Mouse (Mus musculus) CH12.LX (cell line): ENCODE data around the gene Epc2. TPM values are rescaled to one million over a fixed set of nuclear protein-coding genes. Genes with fewer than 3 reads are reported as not detected.
"Not testable (repeated sequence)": the region's sequence is repeated elsewhere in the genome, so short reads cannot be mapped to it uniquely, and the experiment has no call there.

ENCODE experiments used
- DNase-seq: peaks from one replicate; pipeline ENCODE4 v3.0.0-alpha.2; 2013; ENCODE audit errors: extremely low read depth
- H3K27ac ChIP-seq: 2 replicates; pipeline ENCODE4 v1.5.1; 2012; ENCODE audit warnings: low read depth, mild to moderate bottlenecking, control low read depth, moderate library complexity; ENCODE audit not compliant: insufficient read depth
- H3K27me3 ChIP-seq: replicated peaks from 2 replicates; pipeline ENCODE3; 2012; ENCODE audit warnings: inconsistent platforms
- H3K36me3 ChIP-seq, 2 experiments: replicated peaks in 1 of 2; 2 replicates each; pipeline versions ENCODE3 to v1.6.1; 2012; ENCODE audit warnings: inconsistent platforms in 1 of 2, low read length in 1 of 2, mild to moderate bottlenecking in 1 of 2, mixed read lengths in 1 of 2, moderate library complexity in 1 of 2; ENCODE audit not compliant: control insufficient read depth in 1 of 2, insufficient read depth in 1 of 2
- H3K4me1 ChIP-seq, 2 experiments: 2 replicates each; pipeline ENCODE4 v1.6.1; 2012; ENCODE audit warnings: inconsistent platforms in 1 of 2, moderate library complexity in 1 of 2; ENCODE audit not compliant: insufficient read depth in 2 of 2, control insufficient read depth in 1 of 2
- H3K4me2 ChIP-seq: 2 replicates; pipeline ENCODE4 v1.6.1; 2012; ENCODE audit warnings: low read depth, mild to moderate bottlenecking, control low read depth; ENCODE audit not compliant: poor library complexity, insufficient read depth, severe bottlenecking
- H3K4me3 ChIP-seq, 3 experiments: fragments of 150-350 bp in 1 of 3; sonication (generic) in 1 of 3; replicated peaks in 1 of 3; 2 replicates each; pipeline versions ENCODE3 to v1.5.1; 2011 to 2012; ENCODE audit warnings: low read depth in 2 of 3, low read length in 2 of 3, mild to moderate bottlenecking in 2 of 3, moderate library complexity in 2 of 3, control low read depth in 1 of 3, improper control_type of control experiment in 1 of 3, inconsistent platforms in 1 of 3, mixed read lengths in 1 of 3; ENCODE audit not compliant: poor library complexity in 1 of 3
- H3K79me2 ChIP-seq: replicated peaks from 2 replicates; pipeline ENCODE4 v1.6.1; 2012; ENCODE audit warnings: mild to moderate bottlenecking, moderate library complexity; ENCODE audit not compliant: control insufficient read depth, poor library complexity, insufficient read depth, severe bottlenecking; ENCODE audit errors: extremely low read depth
- H3K9ac ChIP-seq: 2 replicates; pipeline ENCODE4 v1.6.1; 2012; ENCODE audit warnings: low read depth, mild to moderate bottlenecking, control low read depth, moderate library complexity; ENCODE audit not compliant: insufficient read depth
- H3K9me3 ChIP-seq: replicated peaks from 2 replicates; pipeline ENCODE3; 2012; ENCODE audit warnings: low read length, inconsistent platforms, mixed read lengths
- BHLHE40 ChIP-seq: IDR thresholded peaks from 2 replicates; pipeline ENCODE4 v1.6.1; 2011; ENCODE audit warnings: mild to moderate bottlenecking, low read depth, low read length, improper control_type of control experiment
- E2F4 ChIP-seq: IDR thresholded peaks from 2 replicates; pipeline ENCODE4 v1.6.1; 2011; ENCODE audit warnings: low read depth, low read length, improper control_type of control experiment; ENCODE audit not compliant: insufficient replicate concordance
- EP300 ChIP-seq: IDR thresholded peaks from 2 replicates; pipeline ENCODE4 v1.6.1; 2011; ENCODE audit warnings: low read length, improper control_type of control experiment
- ETS1 ChIP-seq: conservative IDR thresholded peaks from 2 replicates; pipeline ENCODE4 v1.6.1; 2012; ENCODE audit warnings: low read depth, mild to moderate bottlenecking, inconsistent platforms, low read length, improper control_type of control experiment, moderate library complexity
- GABPA ChIP-seq: IDR thresholded peaks from 2 replicates; pipeline ENCODE4 v1.6.1; 2012; ENCODE audit warnings: low read depth, low read length, improper control_type of control experiment, inconsistent platforms; ENCODE audit not compliant: insufficient replicate concordance
- IRF4 ChIP-seq: IDR thresholded peaks from 2 replicates; pipeline ENCODE4 v1.6.1; 2014; ENCODE audit warnings: low read depth, mild to moderate bottlenecking, inconsistent platforms, low read length, improper control_type of control experiment
- JUN ChIP-seq: IDR thresholded peaks from 2 replicates; pipeline ENCODE4 v1.6.1; 2011; ENCODE audit warnings: low read depth, mild to moderate bottlenecking, low read length, improper control_type of control experiment, moderate library complexity; ENCODE audit not compliant: insufficient read depth
- JUND ChIP-seq: conservative IDR thresholded peaks from 2 replicates; pipeline ENCODE4 v1.6.1; 2011; ENCODE audit warnings: low read depth, low read length, improper control_type of control experiment
- MAFK ChIP-seq: IDR thresholded peaks from 2 replicates; pipeline ENCODE4 v1.6.1; 2011; ENCODE audit warnings: low read length, improper control_type of control experiment; ENCODE audit not compliant: insufficient replicate concordance
- MXI1 ChIP-seq: IDR thresholded peaks from 2 replicates; pipeline ENCODE4 v1.6.1; 2011; ENCODE audit warnings: mild to moderate bottlenecking, low read depth, low read length, improper control_type of control experiment
- MYC ChIP-seq: IDR thresholded peaks from 2 replicates; pipeline ENCODE4 v1.6.1; 2011; ENCODE audit warnings: low read depth, mild to moderate bottlenecking, improper control_type of control experiment, low read length
- NRF1 ChIP-seq: IDR thresholded peaks from 2 replicates; pipeline ENCODE4 v1.6.1; 2014; ENCODE audit warnings: low read depth, mild to moderate bottlenecking, inconsistent platforms, low read length, improper control_type of control experiment, moderate library complexity
- PAX5 ChIP-seq: IDR thresholded peaks from 2 replicates; pipeline ENCODE4 v1.6.1; 2012; ENCODE audit warnings: low read length, inconsistent platforms, mixed read lengths
- RAD21 ChIP-seq: IDR thresholded peaks from 2 replicates; pipeline ENCODE4 v1.6.1; 2011; ENCODE audit warnings: low read depth, mild to moderate bottlenecking, low read length, improper control_type of control experiment, moderate library complexity
- RCOR1 ChIP-seq: conservative IDR thresholded peaks from 2 replicates; pipeline ENCODE4 v1.6.1; 2012; ENCODE audit warnings: low read depth, mild to moderate bottlenecking, inconsistent platforms, low read length, improper control_type of control experiment
- SIN3A ChIP-seq: IDR thresholded peaks from 2 replicates; pipeline ENCODE4 v1.6.1; 2012; ENCODE audit warnings: low read length, improper control_type of control experiment, inconsistent platforms
- TBP ChIP-seq: conservative IDR thresholded peaks from 2 replicates; pipeline ENCODE4 v1.6.1; 2011; ENCODE audit warnings: low read depth, low read length, improper control_type of control experiment
- UBTF ChIP-seq: IDR thresholded peaks from 2 replicates; pipeline ENCODE4 v1.6.1; 2012; ENCODE audit warnings: low read depth, mild to moderate bottlenecking, inconsistent platforms, low read length, improper control_type of control experiment, moderate library complexity
- ZKSCAN1 ChIP-seq: IDR thresholded peaks from 2 replicates; pipeline ENCODE4 v1.6.1; 2012; ENCODE audit warnings: low read depth, inconsistent platforms, low read length, improper control_type of control experiment, borderline replicate concordance
- dilution Hi-C: fragments of 300-500 bp; cut with MboI; formaldehyde crosslinking; loops from 2 replicates; pipeline ENCODE4 v1.14.3; 2020; ENCODE audit warnings: low sequenced_read_pairs; ENCODE audit not compliant: extremely low pct_unique_long_range_greater_than_20kb, extremely low pct_ligation_motif_present
- in situ Hi-C: fragments of 300-500 bp; cut with MboI; formaldehyde crosslinking; loops from 3 replicates; pipeline ENCODE4 v1.14.3; 2019; ENCODE audit warnings: low sequenced_read_pairs, low pct_ligation_motif_present, low pct_unique_long_range_greater_than_20kb, mixed read lengths
- polyA plus RNA-seq: library from polyadenylated mRNA; unstranded; fragments of >175 nt; gene quantifications from 2 replicates; pipeline ENCODE4 v1.2.1, GENCODE M21; 2012; ENCODE audit warnings: low read depth; ENCODE audit not compliant: insufficient read length
- total RNA-seq, 2 experiments: library from RNA; depleted of rRNA; stranded (reverse); fragments of 300-350 nt in 1 of 2; fragments of >200 nt in 1 of 2; gene quantifications; 2 replicates each; pipeline ENCODE4 v1.2.3; 2012 to 2014

Gene Epc2
- total and polyA plus RNA-seq, 3 experiments: 10.5 to 22.8 (median 19.2) TPM

- in situ Hi-C loops: no loop called here
- Histone ChIP-seq H3K9me3 (no peaks in the 10 kb centered on the region), H3K79me2 (peaks cover 3% of the 10 kb centered on the region; the same call in 1 of the 2 replicates)
Observed at GRCm38 (mm10) chr2:49503596-49503995, 52.3 kb downstream of the Epc2 start.

GRCm38 (mm10) chr2:49505151-49505550 lies 53.9 kb downstream of the Epc2 start:
- H3K4me2 ChIP-seq, H3K36me3 ChIP-seq, H3K27me3 ChIP-seq, H3K27ac ChIP-seq, DNase-seq, H3K9ac ChIP-seq, in situ Hi-C loops, H3K4me3 ChIP-seq, H3K9me3 ChIP-seq, H3K79me2 ChIP-seq, dilution Hi-C loops, H3K4me1 ChIP-seq: not testable (repeated sequence)

More at GRCm38 (mm10) chr2:49503596-49503995, 52.3 kb downstream of the Epc2 start:
- TF ChIP-seq UBTF (no peak), GABPA (no peak), TBP (no peak), BHLHE40 (no peak), E2F4 (no peak), JUND (no peak), IRF4 (no peak), NRF1 (no peak), ETS1 (no peak), SIN3A (no peak), JUN (no peak), MAFK (no peak), ZKSCAN1 (no peak), PAX5 (no peak)
- Histone ChIP-seq H3K4me1 (no peaks in the 10 kb centered on the region), H3K36me3 (peaks cover 0 to 2% of the 10 kb centered on the region in 2 experiments), H3K27me3 (no peaks in the 10 kb centered on the region), H3K9ac (no peak overlapping the region), H3K27ac (no peak overlapping the region), H3K4me2 (no peak overlapping the region), H3K4me3 (no peak overlapping the region)
- peak; percentile 12 for DNase-seq
- dilution Hi-C loops: no loop called here

DNA sequence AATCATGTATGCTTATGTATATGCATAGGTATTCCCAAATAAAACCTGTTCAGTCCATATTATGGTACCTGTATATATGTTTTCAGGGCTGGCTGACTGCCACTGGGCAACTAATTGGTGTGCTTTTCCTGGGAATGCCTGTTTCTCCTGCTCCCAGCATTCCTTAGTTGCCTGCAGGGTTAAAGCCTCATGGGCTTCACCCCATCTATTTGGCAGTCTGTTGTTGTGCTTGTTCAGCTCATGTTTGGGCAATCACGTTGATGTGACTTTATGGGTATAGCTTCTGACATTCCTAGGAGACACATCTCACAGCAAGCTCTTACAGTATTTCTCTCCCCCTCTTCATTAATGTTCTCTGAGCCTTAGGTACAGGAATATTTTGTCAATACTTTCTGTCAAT lies 59.5 kb downstream of the Epc2 start:
- no peak for DNase-seq
- Histone ChIP-seq H3K9me3 (no peaks in the 10 kb centered on the region), H3K4me1 (no peaks in the 10 kb centered on the region), H3K4me3 (no peak overlapping the region), H3K36me3 (peaks cover 2 to 12% of the 10 kb centered on the region in 2 experiments), H3K79me2 (no peaks in the 10 kb centered on the region; the same call in 1 of the 2 replicates), H3K27me3 (no peaks in the 10 kb centered on the region), H3K9ac (no peak overlapping the region), H3K4me2 (no peak overlapping the region), H3K27ac (no peak overlapping the region)
- TF ChIP-seq MYC: no peak
- TF ChIP-seq GABPA: no peak
- TF ChIP-seq MXI1: no peak
- no peak for TF ChIP-seq EP300
- TF ChIP-seq RCOR1: no peak
- no peak for TF ChIP-seq E2F4
- no peak for TF ChIP-seq RAD21
- no peak for TF ChIP-seq JUND
- dilution Hi-C loops: no loop called here
- in situ Hi-C loops: no loop called here
